Mouse (Mus musculus) left cerebral cortex, postnatal 25 days (tissue): ENCODE results near the gene Sppl3. TPM values are rescaled to one million over a fixed set of nuclear protein-coding genes. Genes with fewer than 3 reads are reported as not detected.
"Not testable (repeated sequence)": the region's sequence is repeated elsewhere in the genome, so short reads cannot be mapped to it uniquely, and the experiment has no call there.

Experiments
- DNase-seq, 2 experiments: peaks; one replicate each; pipeline ENCODE4 v3.0.0; 2022; ENCODE audit warnings: low spot score in 2 of 2, mixed read lengths in 1 of 2
- intact Hi-C: fragments of 180-260 bp; cut with DNase I; formaldehyde crosslinking; loops from one replicate; pipeline ENCODE4 v1.15.1; 2025
- total RNA-seq, 2 experiments: library from RNA; stranded (reverse); gene quantifications; 2 replicates each; pipeline ENCODE4 v1.2.3; 2021

The Sppl3 gene
- total RNA-seq, 2 experiments from 2014 or later, result 91.9 to 92.5 TPM

GRCm38 (mm10) chr5:115103253-115103652 is 92.3 kb downstream of the Sppl3 start:
- DNase-seq, intact Hi-C loops: not testable (repeated sequence)

- DNase-seq, result no peak
- intact Hi-C loops, result no loop called here
Observed at GRCm38 (mm10) chr5:115111156-115111555, 100.2 kb downstream of the Sppl3 start.

GRCm38 (mm10) chr5:115113244-115113643 is 102.3 kb downstream of the Sppl3 start:
- DNase-seq, result no peak
- intact Hi-C loops, result no loop called here

GRCm38 (mm10) chr5:115114501-115114900 is 103.6 kb downstream of the Sppl3 start:
- intact Hi-C loops, result no loop called here
- DNase-seq, result no peak

- intact Hi-C loops, result no loop called here
- no peak for DNase-seq
Observed at GRCm38 (mm10) chr5:115116426-115116825, 105.5 kb downstream of the Sppl3 start.

- intact Hi-C loops, result no loop called here
- no peak for DNase-seq
Observed at GRCm38 (mm10) chr5:115117467-115117866, 106.5 kb downstream of the Sppl3 start.

- DNase-seq, result peak; percentile 43 to 59
Observed at GRCm38 (mm10) chr5:115118961-115119570, 108.1 kb downstream of the Sppl3 start, which contains the start of gene Acads. Gene Acads (minus strand): TSS chr5:115119346.

GRCm38 (mm10) chr5:115120978-115121377 is 110.0 kb downstream of the Sppl3 start:
- no peak for DNase-seq
- intact Hi-C loops, result no loop called here

More at GRCm38 (mm10) chr5:115118961-115119570, 108.1 kb downstream of the Sppl3 start, which contains the start of gene Acads:
- intact Hi-C loops, result no loop called here

- intact Hi-C loops, result loop anchor here (1.0 to 2.0 kb wide), 2 partner anchors 34 to 112 kb away; partner anchors contain the start of gene Mlec
Observed at GRCm38 (mm10) chr5:115124690-115125089, 113.8 kb downstream of the Sppl3 start.

GRCm38 (mm10) chr5:115125211-115125871 is 114.4 kb downstream of the Sppl3 start:
- intact Hi-C loops, result loop anchor here (1.0 to 2.0 kb wide), 2 partner anchors 33 to 111 kb away; partner anchors contain the start of gene Mlec

More at GRCm38 (mm10) chr5:115124690-115125089, 113.8 kb downstream of the Sppl3 start:
- no peak for DNase-seq

GRCm38 (mm10) chr5:115126578-115127312 is 115.8 kb downstream of the Sppl3 start:
- DNase-seq, result no peak
- intact Hi-C loops, result no loop called here

More at GRCm38 (mm10) chr5:115125211-115125871, 114.4 kb downstream of the Sppl3 start:
- DNase-seq, result peak; percentile 87 to 94

- intact Hi-C loops, result no loop called here
- no peak for DNase-seq
Observed at GRCm38 (mm10) chr5:115127421-115128179, 116.7 kb downstream of the Sppl3 start.

- no peak for DNase-seq
- intact Hi-C loops, result no loop called here
Observed at GRCm38 (mm10) chr5:115129328-115129727, 118.4 kb downstream of the Sppl3 start.

GRCm38 (mm10) chr5:115132465-115132864 is 121.5 kb downstream of the Sppl3 start:
- DNase-seq, result no peak
- intact Hi-C loops, result no loop called here

- intact Hi-C loops, result no loop called here
- no peak for DNase-seq
Observed at GRCm38 (mm10) chr5:115133358-115134066, 122.6 kb downstream of the Sppl3 start.

- intact Hi-C loops, result no loop called here
Observed at GRCm38 (mm10) chr5:115134234-115135165, 123.6 kb downstream of the Sppl3 start, which contains the start of gene Unc119b. Gene Unc119b (minus strand): TSS chr5:115134975.

GRCm38 (mm10) chr5:115139124-115139523 is 128.2 kb downstream of the Sppl3 start:
- DNase-seq, result no peak
- intact Hi-C loops, result no loop called here

More at GRCm38 (mm10) chr5:115134234-115135165, 123.6 kb downstream of the Sppl3 start, which contains the start of gene Unc119b:
- DNase-seq, result peak; percentile 85 to 87

- intact Hi-C loops, result no loop called here
- no peak for DNase-seq
Observed at GRCm38 (mm10) chr5:115140726-115141125, 129.8 kb downstream of the Sppl3 start.
